Mouse (Mus musculus) heart, adult 8-10 months (tissue): ENCODE results near the gene Gm4201. TPM values are rescaled to one million over a fixed set of nuclear protein-coding genes. Genes with fewer than 3 reads are reported as not detected.
"Not testable (repeated sequence)": the region's sequence is repeated elsewhere in the genome, so short reads cannot be mapped to it uniquely, and the experiment has no call there.

Source experiments
- DNase-seq: peaks from one replicate; pipeline ENCODE4 v3.0.0; 2022; ENCODE audit warnings: low spot score
- total RNA-seq, 4 experiments: library from RNA; stranded (reverse); gene quantifications; 2 replicates each; pipeline ENCODE4 v1.2.4; 2022

The Gm4201 gene
- not detected for total RNA-seq

DNA sequence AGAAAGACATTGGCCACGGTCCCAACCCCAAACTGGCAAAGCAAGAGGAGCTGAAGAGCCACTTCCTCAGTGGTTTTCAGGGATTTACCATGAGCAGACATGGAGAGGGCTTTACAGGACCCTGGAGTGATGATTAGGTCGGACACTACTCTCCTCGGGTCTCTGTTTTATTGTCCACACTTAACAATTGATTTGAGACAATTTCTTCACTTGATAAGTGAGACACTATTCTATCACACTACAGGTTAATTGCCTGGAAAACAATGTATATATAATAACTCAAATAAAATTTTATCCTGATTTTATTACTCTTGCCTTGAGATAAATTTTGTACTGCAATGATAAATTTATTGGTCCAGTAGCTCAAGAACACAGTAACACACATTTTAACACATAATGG is at the start of gene Gm4201:
Gm4201 (minus strand) TSS at position 101 of the 400 bp plus-strand sequence.
- not testable (repeated sequence) for DNase-seq

DNA sequence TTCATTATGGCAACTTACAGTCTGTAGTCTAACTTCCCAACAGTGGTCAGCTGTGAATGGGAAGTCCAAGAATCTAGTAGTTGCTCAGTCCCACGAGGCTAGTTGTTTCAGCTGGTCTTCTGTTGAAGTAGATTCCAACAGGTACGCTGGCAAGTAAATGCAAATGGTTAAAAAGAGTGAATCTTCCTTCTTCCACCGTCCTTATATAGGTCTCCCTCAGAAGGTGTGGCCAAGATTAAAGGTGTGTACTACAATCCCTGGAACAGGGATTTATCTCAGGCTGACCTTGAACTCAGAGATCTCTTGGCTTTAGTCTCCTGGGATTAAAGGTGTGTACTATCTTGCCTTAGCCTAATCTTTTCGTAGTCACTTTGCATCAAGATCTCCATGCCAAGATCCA is 22.9 kb upstream of the Gm4201 start, which contains the start of gene Gm4565:
Gm4565 (minus strand) TSS at position 101 of the 400 bp plus-strand sequence.
- DNase-seq, result not testable (repeated sequence)

- DNase-seq, result not testable (repeated sequence)
Measured at GRCm38 (mm10) chr7:22534787-22535186, 30.4 kb downstream of the Gm4201 start, which contains the start of gene Gm8677. Gm8677 (minus strand) TSS chr7:22534887.

DNA sequence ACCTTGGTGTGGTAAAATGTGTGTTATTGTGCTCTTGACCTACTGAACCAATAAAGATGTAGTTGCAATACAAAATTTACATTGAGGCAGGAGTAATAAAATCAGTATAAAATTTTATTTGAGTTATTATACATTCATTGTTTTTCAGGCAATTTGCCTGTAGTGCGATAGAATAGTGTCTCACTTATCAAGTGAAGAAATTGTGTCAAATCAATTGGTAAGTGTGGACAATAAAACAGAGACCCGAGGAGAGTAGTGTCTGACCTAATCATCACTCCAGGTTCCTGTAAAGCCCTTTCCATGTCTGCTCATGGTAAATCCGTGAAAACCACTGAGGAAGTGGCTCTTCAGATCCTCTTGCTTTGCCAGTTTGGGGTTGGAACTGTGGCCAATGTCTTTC is 42.5 kb downstream of the Gm4201 start, which contains the start of gene Vmn1r152:
Vmn1r152 (plus strand) TSS at position 301 of the 400 bp plus-strand sequence.
- DNase-seq, result not testable (repeated sequence)

Other genes with a start within 250 kb of the Gm4201 start
- gene Gm4187, start 235.6 kb downstream of the Gm4201 start, total RNA-seq, result not detected
- not detected for gene Gm8660, start 194.3 kb downstream of the Gm4201 start, total RNA-seq
- gene Vmn1r148, start 151.8 kb downstream of the Gm4201 start, total RNA-seq, result not detected
- not detected for gene Vmn1r149, start 127.1 kb downstream of the Gm4201 start, total RNA-seq
- not detected for gene Gm10665, start 101.3 kb downstream of the Gm4201 start, total RNA-seq
- gene Vmn1r151, start 65.7 kb downstream of the Gm4201 start, total RNA-seq, result not detected
- not detected for gene Vmn1r152, start 42.4 kb downstream of the Gm4201 start, total RNA-seq
- not detected for gene Gm8677, start 30.5 kb downstream of the Gm4201 start, total RNA-seq
- not detected for gene Gm4565, start 22.8 kb upstream of the Gm4201 start, total RNA-seq
- not detected for gene Vmn1r155, start 92.7 kb upstream of the Gm4201 start, total RNA-seq
- gene Gm8693, start 127.0 kb upstream of the Gm4201 start, total RNA-seq, result not detected
- not detected for gene Gm4567, start 154.4 kb upstream of the Gm4201 start, total RNA-seq
- gene Vmn1r157, start 196.4 kb upstream of the Gm4201 start, total RNA-seq, result not detected
- not detected for gene Vmn1r158, start 225.4 kb upstream of the Gm4201 start, total RNA-seq